Mouse (Mus musculus) liver, embryonic 15.5 days (tissue): ENCODE results near the gene Havcr2. TPM values are rescaled to one million over a fixed set of nuclear protein-coding genes. Genes with fewer than 3 reads are reported as not detected.
"Not testable (repeated sequence)": the region's sequence is repeated elsewhere in the genome, so short reads cannot be mapped to it uniquely, and the experiment has no call there.

Experiments used
- ATAC-seq: fragments of 200-750 bp; cut with Nextera tagmentation; 2 replicates; pipeline ENCODE4 v1.8.0; 2017; ENCODE audit warnings: moderate number of reproducible peaks, mild to moderate bottlenecking, moderate library complexity; ENCODE audit not compliant: insufficient read depth
- H3K27ac ChIP-seq: fragments of 300-500 bp; sonication (generic); replicated peaks from 2 replicates; pipeline ENCODE4 v1.5.1; 2015; ENCODE audit warnings: mild to moderate bottlenecking, inconsistent platforms
- H3K27me3 ChIP-seq: fragments of 300-500 bp; sonication (generic); 2 replicates; pipeline ENCODE4 v1.6.1; 2015; ENCODE audit warnings: mild to moderate bottlenecking, inconsistent platforms
- H3K36me3 ChIP-seq: fragments of 300-500 bp; sonication (generic); replicated peaks from 2 replicates; pipeline ENCODE4 v1.6.1; 2015; ENCODE audit warnings: moderate library complexity, mild to moderate bottlenecking, inconsistent platforms
- H3K4me1 ChIP-seq: fragments of 300-500 bp; sonication (generic); replicated peaks from 2 replicates; pipeline ENCODE4 v1.6.1; 2015; ENCODE audit warnings: inconsistent platforms
- H3K4me2 ChIP-seq: fragments of 300-500 bp; sonication (generic); 2 replicates; pipeline ENCODE4 v1.6.1; 2015; ENCODE audit warnings: moderate library complexity, mild to moderate bottlenecking, inconsistent platforms
- H3K4me3 ChIP-seq: fragments of 300-500 bp; sonication (generic); replicated peaks from 2 replicates; pipeline ENCODE4 v1.5.1; 2015; ENCODE audit warnings: mild to moderate bottlenecking, inconsistent platforms
- H3K9ac ChIP-seq: fragments of 300-500 bp; sonication (generic); 2 replicates; pipeline ENCODE4 v1.6.1; 2015; ENCODE audit warnings: moderate library complexity, mild to moderate bottlenecking, inconsistent platforms
- H3K9me3 ChIP-seq: fragments of 300-500 bp; sonication (generic); replicated peaks from 2 replicates; pipeline ENCODE4 v1.6.1; 2016; ENCODE audit warnings: inconsistent platforms
- WGBS: fragments of 180-500 bp; shearing (Covaris S2); methylation state at CpG from one replicate; pipeline ENCODE4 v1.1.7; 2015; ENCODE audit warnings: mixed read lengths; ENCODE audit not compliant: insufficient replicate concordance; 5-methylcytosine and 5-hydroxymethylcytosine counted together
- polyA plus RNA-seq: library from polyadenylated mRNA; unstranded; fragments of >200 nt; fragmentation: Nextera tagmentation; extraction: Ambion mirVana; gene quantifications from 2 replicates; pipeline ENCODE4 v1.2.1, GENCODE M21; 2015

The Havcr2 gene
- polyA plus RNA-seq = 0.15 and 0.20 TPM in 2 replicates

GRCm38 (mm10) chr11:46454453-46455045, at the start of gene Havcr2:
TSS of gene Havcr2 (plus strand) at chr11:46454935.
- WGBS = 26% methylated on average over 6 of the region's 6 CpGs
- Histone ChIP-seq H3K4me3 (no peak within 1 kb of the TSS), H3K27me3 (no peaks in the 10 kb centered on the region), H3K36me3 (no peaks in the 10 kb centered on the region), H3K27ac (no peak within 1 kb of the TSS), H3K4me1 (peaks cover 14% of the 10 kb centered on the region), H3K4me2 (0 out of 2 replicates have a peak within 1 kb of the TSS, but pooled peaks have one; percentile 17), H3K9ac (no peak within 1 kb of the TSS), H3K9me3 (no peaks in the 10 kb centered on the region)
- peak; percentile 86 for ATAC-seq

GRCm38 (mm10) chr11:46404986-46405385, 49.7 kb upstream of the Havcr2 start:
- ATAC-seq = no peak

GRCm38 (mm10) chr11:46406721-46407120, 48.0 kb upstream of the Havcr2 start:
- Histone ChIP-seq H3K27me3 (no peaks in the 10 kb centered on the region), H3K27ac (no peak overlapping the region), H3K4me3 (no peak overlapping the region), H3K4me2 (no peak overlapping the region), H3K9ac (no peak overlapping the region), H3K4me1 (0 out of 2 replicates have a peak, but pooled peaks cover 1% of the 10 kb centered on the region), H3K36me3 (no peaks in the 10 kb centered on the region), H3K9me3 (no peaks in the 10 kb centered on the region)
- ATAC-seq = no peak
- 43% methylated on average over 10 of the region's 10 CpGs for WGBS

More at GRCm38 (mm10) chr11:46404986-46405385, 49.7 kb upstream of the Havcr2 start:
- H3K4me1 ChIP-seq = 0 out of 2 replicates have a peak, but pooled peaks cover 4% of the 10 kb centered on the region
- no peaks in the 10 kb centered on the region for H3K9me3 ChIP-seq
- H3K27me3 ChIP-seq = no peaks in the 10 kb centered on the region
- no peak overlapping the region for H3K4me2 ChIP-seq
- 72% methylated on average over 16 of the region's 16 CpGs for WGBS
- H3K36me3 ChIP-seq = no peaks in the 10 kb centered on the region
- no peak overlapping the region for H3K27ac ChIP-seq
- no peak overlapping the region for H3K9ac ChIP-seq
- no peak overlapping the region for H3K4me3 ChIP-seq

GRCm38 (mm10) chr11:46410018-46410563, 44.6 kb upstream of the Havcr2 start:
- H3K4me1 ChIP-seq = no peaks in the 10 kb centered on the region
- ATAC-seq = no peak
- H3K9me3 ChIP-seq = no peaks in the 10 kb centered on the region
- no peaks in the 10 kb centered on the region for H3K36me3 ChIP-seq
- H3K27me3 ChIP-seq = no peaks in the 10 kb centered on the region
- no peak overlapping the region for H3K4me3 ChIP-seq
- WGBS = 39% methylated on average over 2 of the region's 2 CpGs
- H3K9ac ChIP-seq = no peak overlapping the region
- H3K4me2 ChIP-seq = no peak overlapping the region
- no peak overlapping the region for H3K27ac ChIP-seq

GRCm38 (mm10) chr11:46418438-46418837, 36.3 kb upstream of the Havcr2 start:
- no peak for ATAC-seq

GRCm38 (mm10) chr11:46418860-46419259, 35.9 kb upstream of the Havcr2 start:
- Histone ChIP-seq H3K4me3 (no peak overlapping the region), H3K9ac (no peak overlapping the region), H3K36me3 (no peaks in the 10 kb centered on the region), H3K27ac (no peak overlapping the region), H3K27me3 (no peaks in the 10 kb centered on the region), H3K4me1 (no peaks in the 10 kb centered on the region; the same call in 1 of the 2 replicates), H3K4me2 (no peak overlapping the region), H3K9me3 (no peaks in the 10 kb centered on the region)
- no peak for ATAC-seq
- 81% methylated on average over 5 of the region's 5 CpGs for WGBS

More at GRCm38 (mm10) chr11:46418438-46418837, 36.3 kb upstream of the Havcr2 start:
- Histone ChIP-seq H3K9ac (no peak overlapping the region), H3K4me3 (no peak overlapping the region), H3K9me3 (no peaks in the 10 kb centered on the region), H3K27me3 (no peaks in the 10 kb centered on the region), H3K4me1 (no peaks in the 10 kb centered on the region; the same call in 1 of the 2 replicates), H3K4me2 (no peak overlapping the region), H3K36me3 (no peaks in the 10 kb centered on the region), H3K27ac (no peak overlapping the region)
- WGBS = 48% methylated on average over 1 of the region's 1 CpGs

- Histone ChIP-seq H3K4me1 (no peaks in the 10 kb centered on the region; the same call in 1 of the 2 replicates), H3K9me3 (no peaks in the 10 kb centered on the region), H3K4me3 (no peak overlapping the region), H3K27me3 (no peaks in the 10 kb centered on the region), H3K27ac (no peak overlapping the region), H3K36me3 (no peaks in the 10 kb centered on the region), H3K4me2 (no peak overlapping the region), H3K9ac (no peak overlapping the region)
- ATAC-seq = no peak
- WGBS = 50% methylated on average over 8 of the region's 8 CpGs
These were observed 33.4 kb upstream of the Havcr2 start for GRCm38 (mm10) chr11:46421086-46421888.

- H3K36me3 ChIP-seq, H3K27ac ChIP-seq, H3K27me3 ChIP-seq, H3K4me3 ChIP-seq, H3K9me3 ChIP-seq, H3K9ac ChIP-seq, H3K4me2 ChIP-seq, H3K4me1 ChIP-seq, ATAC-seq: not testable (repeated sequence)
- 54% methylated on average over 4 of the region's 4 CpGs for WGBS
These were observed 26.6 kb upstream of the Havcr2 start for GRCm38 (mm10) chr11:46428131-46428530.

GRCm38 (mm10) chr11:46430123-46430522, 24.6 kb upstream of the Havcr2 start:
- H3K9me3 ChIP-seq = no peaks in the 10 kb centered on the region
- ATAC-seq = no peak
- H3K4me1 ChIP-seq = peaks cover 11% of the 10 kb centered on the region
- no peaks in the 10 kb centered on the region for H3K36me3 ChIP-seq
- H3K9ac ChIP-seq = no peak overlapping the region
- H3K4me2 ChIP-seq = no peak overlapping the region
- WGBS = 61% methylated on average over 2 of the region's 2 CpGs
- H3K27me3 ChIP-seq = no peaks in the 10 kb centered on the region
- H3K4me3 ChIP-seq = no peak overlapping the region
- no peak overlapping the region for H3K27ac ChIP-seq

- no peak overlapping the region for H3K4me2 ChIP-seq
- no peaks in the 10 kb centered on the region for H3K9me3 ChIP-seq
- peak; percentile 53; the same call in 1 of the 2 replicates for ATAC-seq
- H3K36me3 ChIP-seq = no peaks in the 10 kb centered on the region
- no peak overlapping the region for H3K27ac ChIP-seq
- WGBS = 18% methylated on average over 3 of the region's 3 CpGs
- no peak overlapping the region for H3K4me3 ChIP-seq
- no peak overlapping the region for H3K9ac ChIP-seq
- peaks cover 20% of the 10 kb centered on the region for H3K4me1 ChIP-seq
- no peaks in the 10 kb centered on the region for H3K27me3 ChIP-seq
These were observed 23.6 kb upstream of the Havcr2 start for GRCm38 (mm10) chr11:46431129-46431528.

GRCm38 (mm10) chr11:46435363-46435762, 19.4 kb upstream of the Havcr2 start:
- Histone ChIP-seq H3K9ac (no peak overlapping the region), H3K27me3 (no peaks in the 10 kb centered on the region), H3K27ac (peak overlapping the region; percentile 83), H3K36me3 (peaks cover 10% of the 10 kb centered on the region), H3K4me3 (peak overlapping the region; percentile 41), H3K4me1 (peaks cover 43% of the 10 kb centered on the region), H3K4me2 (peak overlapping the region; percentile 62), H3K9me3 (no peaks in the 10 kb centered on the region)
- peak; percentile 1; the same call in 1 of the 2 replicates for ATAC-seq
